Mouse (Mus musculus) stomach, postnatal 0 days (tissue): Measurements from ENCODE around the gene Nhlrc1. TPM values are rescaled to one million over a fixed set of nuclear protein-coding genes. Genes with fewer than 3 reads are reported as not detected.
A peak's percentile ranks its signal among the peaks of the same experiment; 100 is the strongest.

Experiments
- ATAC-seq: fragments of 200-750 bp; cut with Nextera tagmentation; 2 replicates; pipeline ENCODE4 v1.8.0; 2017; ENCODE audit not compliant: low FRiP score, low TSS enrichment
- DNase-seq: peaks from one replicate; pipeline ENCODE4 v3.0.0-alpha.2; 2016; ENCODE audit warnings: low spot score
- H3K27ac ChIP-seq: fragments of 300-500 bp; sonication (generic); replicated peaks from 2 replicates; pipeline ENCODE4 v1.5.1; 2014; ENCODE audit warnings: mild to moderate bottlenecking, control low read depth
- H3K27me3 ChIP-seq: fragments of 300-500 bp; sonication (generic); 2 replicates; pipeline ENCODE4 v1.6.1; 2014; ENCODE audit warnings: low read length; ENCODE audit not compliant: control insufficient read depth, insufficient read depth
- H3K36me3 ChIP-seq: fragments of 300-500 bp; sonication (generic); 2 replicates; pipeline ENCODE4 v1.6.1; 2014; ENCODE audit warnings: low read length, mixed read lengths; ENCODE audit not compliant: control insufficient read depth, insufficient read depth
- H3K4me1 ChIP-seq: fragments of 300-500 bp; sonication (generic); replicated peaks from 2 replicates; pipeline ENCODE4 v1.6.1; 2014; ENCODE audit warnings: antibody characterized with exemption; ENCODE audit not compliant: control insufficient read depth, insufficient read depth
- H3K4me2 ChIP-seq: fragments of 300-500 bp; sonication (generic); replicated peaks from 2 replicates; pipeline ENCODE4 v1.6.1; 2014; ENCODE audit warnings: low read depth, mild to moderate bottlenecking, control low read depth, moderate library complexity
- H3K4me3 ChIP-seq: fragments of 300-500 bp; sonication (generic); 2 replicates; pipeline ENCODE4 v1.5.1; 2014; ENCODE audit warnings: low read depth, low read length, control low read depth
- H3K9ac ChIP-seq: fragments of 300-500 bp; sonication (generic); 2 replicates; pipeline ENCODE4 v1.6.1; 2014; ENCODE audit warnings: mild to moderate bottlenecking, low read length, control low read depth, mixed read lengths
- H3K9me3 ChIP-seq: fragments of 300-500 bp; sonication (generic); 2 replicates; pipeline ENCODE4 v1.6.1; 2016; ENCODE audit warnings: low read length; ENCODE audit not compliant: control insufficient read depth
- CTCF ChIP-seq: IDR thresholded peaks from 2 replicates; pipeline ENCODE4 v1.5.1; 2016; ENCODE audit warnings: antibody characterized with exemption, low read depth, mild to moderate bottlenecking, moderate library complexity
- EP300 ChIP-seq: optimal IDR thresholded peaks from 2 replicates; pipeline ENCODE3; 2016; ENCODE audit warnings: antibody characterized with exemption
- WGBS: fragments of 180-500 bp; shearing (Covaris S2); extraction: QIAGEN DNeasy Blood & Tissue Kit; methylation state at CpG from one replicate; pipeline ENCODE4 v1.1.7; 2014; 5-methylcytosine and 5-hydroxymethylcytosine counted together
- polyA plus RNA-seq: library from polyadenylated mRNA; unstranded; fragments of >200 nt; fragmentation: Nextera tagmentation; extraction: Ambion mirVana; gene quantifications from 2 replicates; pipeline ENCODE4 v1.2.1, GENCODE M21; 2015

Nhlrc1 gene
- polyA plus RNA-seq, 1 experiment from 2014 or later = 3.6 TPM

DNA sequence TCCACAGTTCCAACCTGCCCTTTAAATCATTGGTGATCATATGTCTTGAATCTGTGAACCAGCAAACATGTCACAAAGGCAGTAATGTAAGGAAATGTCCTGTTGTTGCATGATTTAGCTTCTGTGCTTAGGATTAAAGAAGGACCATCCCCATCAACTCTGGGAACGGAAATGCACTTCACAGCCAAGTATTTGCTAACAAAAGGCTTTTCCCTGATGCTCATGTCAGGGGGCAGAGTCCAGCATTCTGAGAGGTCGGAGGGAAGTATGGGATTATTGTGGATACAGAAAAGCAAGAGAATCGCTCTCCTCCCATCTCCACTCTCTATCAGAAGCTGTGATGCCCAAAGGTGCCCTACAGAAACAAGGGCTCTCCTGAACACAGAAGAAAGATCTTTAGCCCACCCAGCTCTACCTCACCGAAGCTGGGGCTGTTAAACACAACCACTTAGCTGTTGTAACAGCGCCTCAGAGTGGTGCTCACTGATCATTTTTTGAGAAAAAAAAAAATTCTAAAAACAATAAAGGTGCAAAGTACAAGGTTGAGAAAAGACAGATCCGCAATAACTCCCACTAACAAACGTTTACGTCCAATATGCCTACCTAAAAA, 27.5 kb upstream of the Nhlrc1 start:
- TF ChIP-seq CTCF = peak; percentile 45
- TF ChIP-seq EP300 = no peak
- Histone ChIP-seq H3K4me1 (peaks cover 4% of the 10 kb centered on the region; the same call in 1 of the 2 replicates), H3K9ac (peak overlapping the region; percentile 50; the same call in 1 of the 2 replicates), H3K36me3 (no peaks in the 10 kb centered on the region), H3K4me3 (peak overlapping the region; percentile 83), H3K27me3 (no peaks in the 10 kb centered on the region), H3K4me2 (peak overlapping the region; percentile 72), H3K9me3 (no peaks in the 10 kb centered on the region), H3K27ac (no peak overlapping the region)
- ATAC-seq (no peak), DNase-seq (no peak)
- WGBS = 41% methylated on average over 8 of the region's 8 CpGs

- no peak overlapping the region for H3K9ac ChIP-seq
- H3K27ac ChIP-seq = no peak overlapping the region
- H3K4me3 ChIP-seq = no peak overlapping the region
- no peaks in the 10 kb centered on the region for H3K27me3 ChIP-seq
- no peaks in the 10 kb centered on the region for H3K9me3 ChIP-seq
- WGBS = 90% methylated on average over 5 of the region's 5 CpGs
- TF ChIP-seq CTCF (no peak), EP300 (no peak)
- peaks cover 4% of the 10 kb centered on the region; the same call in 1 of the 2 replicates for H3K4me1 ChIP-seq
- ATAC-seq (no peak), DNase-seq (no peak)
- H3K36me3 ChIP-seq = no peaks in the 10 kb centered on the region
- no peak overlapping the region for H3K4me2 ChIP-seq
These were observed 25.4 kb upstream of the Nhlrc1 start for GRCm38 (mm10) chr13:47040061-47040460.

DNA sequence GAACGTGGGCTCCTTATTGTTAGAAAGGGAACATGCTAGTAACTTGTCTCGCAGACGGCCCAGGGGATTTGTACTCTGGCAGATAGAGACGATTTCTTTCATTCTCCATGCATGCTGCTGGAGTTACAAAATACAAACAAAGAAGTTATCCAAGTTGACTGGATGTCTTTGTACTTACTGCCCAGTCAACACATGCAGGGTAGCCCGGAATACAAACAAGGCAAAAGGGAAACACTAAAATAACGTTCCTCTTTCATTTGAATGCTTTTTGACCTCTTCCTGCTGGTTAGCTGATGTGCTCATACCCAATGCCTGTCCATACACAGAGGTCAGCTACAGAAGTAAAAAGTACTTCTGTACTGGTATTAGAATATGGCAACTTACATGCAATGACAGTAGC, 23.3 kb upstream of the Nhlrc1 start:
- no peak for ATAC-seq
- no peak overlapping the region for H3K27ac ChIP-seq
- WGBS = 77% methylated on average over 6 of the region's 6 CpGs

DNA sequence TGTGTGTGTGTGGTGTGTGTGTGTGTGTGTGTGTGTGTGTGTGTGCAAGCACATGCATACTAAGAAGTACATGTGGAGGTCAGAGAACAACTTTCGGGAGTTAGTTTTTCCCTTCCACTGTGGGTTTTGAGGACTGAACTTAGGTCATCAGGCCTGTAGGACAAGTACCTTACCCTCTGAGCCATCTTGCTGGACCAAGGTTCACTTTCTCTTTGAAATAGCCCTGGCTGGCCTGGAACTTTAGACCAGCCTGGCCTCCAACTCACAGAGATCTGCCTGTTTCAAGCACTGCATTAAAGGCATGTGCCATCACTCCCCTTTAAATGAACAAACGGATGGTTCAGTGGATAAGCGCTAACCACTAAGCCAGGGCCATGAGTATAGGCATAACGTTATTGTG, 19.0 kb upstream of the Nhlrc1 start:
- no peaks in the 10 kb centered on the region for H3K9me3 ChIP-seq
- H3K4me3 ChIP-seq = no peak overlapping the region
- DNase-seq = no peak
- H3K4me1 ChIP-seq = no peaks in the 10 kb centered on the region
- H3K36me3 ChIP-seq = no peaks in the 10 kb centered on the region
- no peaks in the 10 kb centered on the region for H3K27me3 ChIP-seq
- no peak overlapping the region for H3K4me2 ChIP-seq
- no peak overlapping the region for H3K27ac ChIP-seq
- ATAC-seq = no peak
- no peak for TF ChIP-seq CTCF
- no peak for TF ChIP-seq EP300
- no peak overlapping the region for H3K9ac ChIP-seq
- 87% methylated on average over 4 of the region's 4 CpGs for WGBS

More for the DNA sequence above, 23.3 kb upstream of the Nhlrc1 start:
- no peaks in the 10 kb centered on the region for H3K36me3 ChIP-seq
- no peak overlapping the region for H3K9ac ChIP-seq
- H3K4me1 ChIP-seq = no peaks in the 10 kb centered on the region
- no peak for DNase-seq
- H3K27me3 ChIP-seq = no peaks in the 10 kb centered on the region
- TF ChIP-seq EP300 = no peak
- no peak for TF ChIP-seq CTCF
- H3K9me3 ChIP-seq = no peaks in the 10 kb centered on the region
- no peak overlapping the region for H3K4me2 ChIP-seq
- no peak overlapping the region for H3K4me3 ChIP-seq

- TF ChIP-seq CTCF (no peak), EP300 (no peak)
- DNase-seq (no peak), ATAC-seq (no peak)
- H3K9ac ChIP-seq = no peak overlapping the region
- H3K36me3 ChIP-seq = no peaks in the 10 kb centered on the region
- H3K27ac ChIP-seq = no peak overlapping the region
- no peaks in the 10 kb centered on the region for H3K4me1 ChIP-seq
- H3K4me2 ChIP-seq = no peak overlapping the region
- WGBS = 85% methylated on average over 17 of the region's 17 CpGs
- H3K4me3 ChIP-seq = no peak overlapping the region
- no peaks in the 10 kb centered on the region for H3K27me3 ChIP-seq
- no peaks in the 10 kb centered on the region for H3K9me3 ChIP-seq
These were observed 15.9 kb upstream of the Nhlrc1 start for GRCm38 (mm10) chr13:47030376-47031107.

GRCm38 (mm10) chr13:47020798-47021197, 6.1 kb upstream of the Nhlrc1 start:
- ATAC-seq = no peak
- no peak overlapping the region for H3K9ac ChIP-seq
- TF ChIP-seq CTCF (no peak), EP300 (no peak)
- H3K27ac ChIP-seq = no peak overlapping the region
- H3K9me3 ChIP-seq = no peaks in the 10 kb centered on the region
- DNase-seq = no peak
- no peaks in the 10 kb centered on the region for H3K36me3 ChIP-seq
- WGBS = 70% methylated on average over 7 of the region's 7 CpGs
- H3K4me3 ChIP-seq = no peak overlapping the region
- H3K4me1 ChIP-seq = no peaks in the 10 kb centered on the region
- no peaks in the 10 kb centered on the region for H3K27me3 ChIP-seq
- H3K4me2 ChIP-seq = no peak overlapping the region
